Mouse (Mus musculus): ENCODE results near the gene Dock7. TPM values are rescaled to one million over a fixed set of nuclear protein-coding genes. Genes with fewer than 3 reads are reported as not detected.

Gene Dock7
- total RNA-seq, 2 experiments from 2014 or later, result 6.4 to 9.1 TPM

GRCm38 (mm10) chr4:98918204-98918603, 202.5 kb downstream of the Dock7 start:
- TF ChIP-seq CTCF (IDR thresholded peaks at IDR 0.05), result no peak
- Histone ChIP-seq H3K4me3 (no peak overlapping the region), H3K27ac (no peak overlapping the region)
- intact Hi-C loops (cut with DNase I), result no loop called here
- DNase-seq, result no peak

GRCm38 (mm10) chr4:98917724-98918123, 203.0 kb downstream of the Dock7 start:
- intact Hi-C loops (cut with DNase I), result no loop called here
- no peak overlapping the region for H3K4me3 ChIP-seq
- no peak for TF ChIP-seq CTCF (IDR thresholded peaks at IDR 0.05)
- no peak for DNase-seq
- no peak overlapping the region for H3K27ac ChIP-seq

GRCm38 (mm10) chr4:98910246-98910645, 210.5 kb downstream of the Dock7 start:
- Histone ChIP-seq H3K27ac (no peak overlapping the region), H3K4me3 (no peak overlapping the region)
- DNase-seq, result no peak
- no peak for TF ChIP-seq CTCF (IDR thresholded peaks at IDR 0.05)
- intact Hi-C loops (cut with DNase I), result no loop called here

GRCm38 (mm10) chr4:98887148-98887547, 233.6 kb downstream of the Dock7 start:
- DNase-seq, result peak; percentile 33
- no peak overlapping the region for H3K4me3 ChIP-seq
- H3K27ac ChIP-seq, result no peak overlapping the region
- TF ChIP-seq CTCF (IDR thresholded peaks at IDR 0.05), result peak; percentile 81
- intact Hi-C loops (cut with DNase I), result loop anchor here (2.0 to 5.0 kb wide), 2 partner anchors 146 to 165 kb away; no protein-coding TSS in a partner anchor

Other genes with a start within 250 kb of the Dock7 start
- 10 to 100 TPM; 11.2 to 12.1 TPM for gene Usp1, start 197.1 kb downstream of the Dock7 start, total RNA-seq (2021)
- gene Angptl3, start 90.0 kb downstream of the Dock7 start, total RNA-seq (2021), result not detected
- 1 to 10 TPM; 7.3 to 8.0 TPM for gene Atg4c, start 73.0 kb upstream of the Dock7 start, total RNA-seq (2021)
- under 1 TPM; 0.33 to 0.36 TPM for gene Gm12689, start 175.0 kb upstream of the Dock7 start, total RNA-seq (2021)

All from gastrocnemius, adult 2 months (tissue).